Mouse (Mus musculus) heart, postnatal 25 days (tissue): ENCODE measurements around the gene Amotl1. TPM values are rescaled to one million over a fixed set of nuclear protein-coding genes. Genes with fewer than 3 reads are reported as not detected.
"Not testable (repeated sequence)": the region's sequence is repeated elsewhere in the genome, so short reads cannot be mapped to it uniquely, and the experiment has no call there.

Experiments used
- DNase-seq: peaks from one replicate; pipeline ENCODE4 v3.0.0; 2022; ENCODE audit warnings: low spot score
- intact Hi-C: fragments of 180-260 bp; cut with DNase I; formaldehyde crosslinking; loops from one replicate; pipeline ENCODE4 v1.15.1; 2025
- total RNA-seq, 2 experiments: library from RNA; stranded (reverse); gene quantifications; 2 replicates each; pipeline ENCODE4 v1.2.3; 2021

Amotl1 gene
- total RNA-seq: 10 to 100 TPM; 57.9 to 59.9 TPM

DNA sequence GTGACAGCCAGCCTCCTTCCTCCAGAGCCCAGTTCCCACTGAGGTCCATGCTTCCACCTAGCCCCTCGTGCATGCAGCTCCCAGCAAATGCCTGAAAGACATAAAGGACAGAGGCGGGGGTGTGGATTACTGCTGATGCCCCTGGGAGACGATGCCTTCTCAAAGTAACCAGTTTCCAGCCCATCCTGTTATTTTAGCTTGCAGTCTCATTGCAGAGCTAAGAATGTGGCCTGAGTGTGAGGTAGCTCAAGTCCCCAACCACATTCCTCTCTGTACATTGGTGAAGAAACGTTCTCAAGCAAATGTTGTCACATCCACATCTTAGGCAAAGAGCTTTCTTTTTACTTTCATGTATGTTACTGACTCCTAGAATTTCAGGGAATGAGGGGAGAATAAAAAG, at the start of gene Amotl1:
Gene Amotl1, minus strand, starts transcription at position 101 of the 400 bp plus-strand sequence.
- DNase-seq: no peak
- intact Hi-C loops: loop anchor here (5.0 kb wide), 1 partner anchor 38 kb away; no protein-coding TSS in a partner anchor

DNA sequence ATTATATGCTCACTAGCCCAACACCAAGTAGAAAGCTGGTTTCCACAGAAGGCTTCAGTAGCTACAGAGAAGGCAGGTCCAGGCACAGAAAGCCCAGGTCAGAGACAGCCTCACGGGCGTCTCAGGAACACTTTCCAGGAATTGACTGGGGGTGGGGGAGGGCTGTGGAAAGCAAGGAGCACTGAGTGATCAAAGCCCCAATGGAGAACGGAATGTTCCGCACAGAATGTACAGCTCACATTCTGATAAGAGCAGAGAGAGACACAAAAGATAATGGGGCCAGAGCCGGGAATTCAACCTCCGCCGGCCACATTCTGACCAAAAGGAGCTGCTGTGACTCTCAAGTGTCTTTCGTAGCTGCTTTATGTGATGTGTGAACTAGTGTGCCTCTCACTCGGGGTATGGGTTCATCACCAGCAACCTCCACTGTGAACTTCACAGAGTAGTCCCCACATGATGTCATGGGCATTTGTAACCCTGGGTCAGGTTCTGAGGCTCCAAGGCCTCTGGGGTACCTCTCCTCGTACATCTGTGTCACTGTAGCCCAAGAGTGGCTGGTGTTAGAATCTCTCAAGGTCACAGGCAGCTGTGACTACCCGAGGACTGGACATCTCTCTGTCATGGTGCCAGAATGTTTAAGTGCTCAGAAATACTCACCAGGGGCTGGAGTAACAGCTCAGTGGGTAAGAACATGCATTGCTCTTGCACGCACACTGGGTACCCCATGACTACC, 44.7 kb upstream of the Amotl1 start:
- intact Hi-C loops: no loop called here
- DNase-seq: no peak

GRCm38 (mm10) chr9:14684363-14684762, 39.5 kb upstream of the Amotl1 start:
- DNase-seq: no peak
- intact Hi-C loops: no loop called here

GRCm38 (mm10) chr9:14682741-14683140, 37.9 kb upstream of the Amotl1 start:
- intact Hi-C loops: no loop called here
- DNase-seq: no peak

DNA sequence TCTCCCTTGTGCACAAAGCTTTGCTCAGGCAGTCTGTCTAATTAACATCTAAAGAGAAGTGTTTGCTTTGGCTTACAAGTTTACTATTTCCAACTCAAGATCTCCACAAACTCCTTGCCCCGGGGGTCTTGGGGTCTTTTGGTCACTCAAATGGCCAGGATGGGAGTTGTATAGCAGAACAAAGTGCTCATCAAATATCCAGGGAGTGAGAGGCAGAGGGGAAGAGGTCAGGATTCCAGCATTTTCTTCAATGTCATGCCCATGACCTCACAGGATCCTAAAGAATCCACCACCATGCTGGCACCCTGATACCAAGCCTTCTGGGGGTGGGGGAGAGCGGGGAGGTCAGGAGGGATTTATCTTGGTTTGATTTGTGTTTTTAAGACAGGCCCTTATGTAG, 35.7 kb upstream of the Amotl1 start:
- intact Hi-C loops: no loop called here
- no peak for DNase-seq

DNA sequence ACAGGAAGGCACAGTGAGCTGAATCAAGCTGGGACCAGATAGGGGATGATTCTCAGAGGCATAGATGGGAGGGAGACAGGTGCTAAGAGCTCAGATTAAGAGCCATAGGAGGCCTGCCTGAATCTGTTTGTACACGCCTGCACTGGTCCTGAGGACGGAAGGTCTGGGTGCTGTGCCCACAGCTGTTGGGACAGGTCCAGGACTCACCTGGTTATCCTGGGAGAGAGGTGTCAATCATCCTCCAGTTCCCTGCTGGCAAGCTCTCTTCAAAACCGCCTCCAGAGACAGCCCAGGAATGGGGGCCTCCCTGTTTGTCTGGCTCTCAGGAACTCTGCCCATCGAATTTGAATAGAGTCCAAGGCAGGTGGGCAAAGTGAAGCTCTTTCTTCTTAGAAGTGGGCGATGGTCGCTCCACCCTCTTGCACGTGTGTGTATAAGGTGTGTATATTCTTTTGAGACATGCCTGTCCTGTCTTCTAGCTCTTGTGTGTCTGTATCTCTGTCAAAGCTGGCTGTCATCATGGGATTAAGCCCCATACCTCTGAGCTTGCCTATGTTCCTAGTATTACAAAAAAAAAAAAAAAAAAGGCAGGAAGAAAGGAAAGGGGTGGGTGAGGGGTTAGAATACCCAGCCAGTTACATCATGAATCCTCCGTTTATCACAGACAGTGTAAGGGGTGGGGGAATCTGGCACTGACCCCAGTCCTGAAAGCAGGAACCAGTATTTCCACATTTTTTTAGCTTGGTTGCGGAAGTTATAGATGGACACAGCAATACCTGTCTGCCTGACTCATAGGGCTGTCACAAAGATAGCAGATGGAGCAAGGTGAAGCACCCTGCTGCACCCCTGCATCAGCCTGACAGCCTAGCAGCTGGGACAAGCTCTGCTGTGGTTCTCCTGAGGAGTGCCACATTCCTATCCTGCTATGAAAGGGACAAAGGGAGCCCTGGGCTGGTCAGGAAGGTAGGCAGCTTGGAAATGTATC, 31.1 kb upstream of the Amotl1 start:
- no peak for DNase-seq
- intact Hi-C loops: no loop called here

DNA sequence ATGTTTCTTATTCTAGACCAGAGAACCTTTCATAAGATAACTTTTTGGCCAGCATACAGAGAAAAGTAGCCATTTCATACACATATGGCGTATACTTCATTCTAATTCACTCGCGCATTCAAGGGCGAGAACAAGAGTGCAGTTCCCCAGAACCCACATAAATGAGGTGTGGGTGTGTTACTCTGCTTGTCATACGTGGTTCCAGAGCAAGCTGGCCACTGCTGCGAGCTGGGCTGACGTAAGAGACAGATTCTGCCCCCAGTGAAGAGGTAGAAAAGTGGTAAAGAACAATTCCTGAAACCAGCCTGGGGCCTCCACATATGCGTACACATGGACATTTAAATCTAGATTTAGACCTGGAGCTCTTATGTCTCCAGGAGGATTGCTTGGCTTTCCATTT, 29.6 kb upstream of the Amotl1 start:
- DNase-seq: no peak
- intact Hi-C loops: no loop called here

- DNase-seq: no peak
- intact Hi-C loops: no loop called here
Measured at GRCm38 (mm10) chr9:14673109-14673508, 28.3 kb upstream of the Amotl1 start.

DNA sequence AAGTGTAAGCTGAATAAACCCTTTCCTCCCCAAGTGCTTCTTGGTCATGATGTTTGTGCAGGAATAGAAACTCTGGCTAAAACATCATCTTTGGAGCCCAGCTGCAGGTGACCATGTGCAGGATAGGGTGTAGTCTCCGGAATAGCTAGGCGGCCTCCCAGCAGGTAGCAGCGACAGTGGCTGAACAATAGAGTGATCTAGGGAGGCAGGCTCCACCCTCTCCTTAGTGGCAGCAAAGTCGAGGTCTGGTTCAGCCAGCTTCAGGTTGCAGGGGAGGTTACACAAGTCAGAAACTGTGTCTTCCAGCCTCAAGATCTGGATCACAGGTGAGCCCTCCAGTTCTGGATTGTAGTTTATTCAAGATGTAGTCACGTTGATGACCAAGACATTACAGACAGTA, 27.1 kb upstream of the Amotl1 start:
- DNase-seq, intact Hi-C loops: not testable (repeated sequence)

DNA sequence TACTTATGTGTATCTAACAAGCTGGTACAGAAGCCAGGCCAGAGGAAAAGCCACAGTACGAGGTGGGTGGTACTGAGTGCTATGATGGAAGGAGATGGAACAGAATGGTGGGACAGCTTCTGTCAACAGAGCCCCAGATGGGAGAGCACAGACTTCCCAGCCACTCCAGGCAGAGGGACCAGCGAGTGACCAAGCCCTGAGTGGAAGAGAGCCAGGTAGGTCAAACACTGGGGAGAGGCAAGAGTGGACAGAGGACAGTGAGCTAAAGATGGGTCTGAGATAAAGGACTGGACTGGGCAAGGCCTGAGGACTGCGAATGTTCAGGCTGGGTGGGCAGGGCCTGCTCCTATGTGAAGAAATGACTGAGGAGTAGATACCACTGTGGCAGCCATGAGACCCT, 23.5 kb upstream of the Amotl1 start:
- intact Hi-C loops: no loop called here
- DNase-seq: no peak

DNA sequence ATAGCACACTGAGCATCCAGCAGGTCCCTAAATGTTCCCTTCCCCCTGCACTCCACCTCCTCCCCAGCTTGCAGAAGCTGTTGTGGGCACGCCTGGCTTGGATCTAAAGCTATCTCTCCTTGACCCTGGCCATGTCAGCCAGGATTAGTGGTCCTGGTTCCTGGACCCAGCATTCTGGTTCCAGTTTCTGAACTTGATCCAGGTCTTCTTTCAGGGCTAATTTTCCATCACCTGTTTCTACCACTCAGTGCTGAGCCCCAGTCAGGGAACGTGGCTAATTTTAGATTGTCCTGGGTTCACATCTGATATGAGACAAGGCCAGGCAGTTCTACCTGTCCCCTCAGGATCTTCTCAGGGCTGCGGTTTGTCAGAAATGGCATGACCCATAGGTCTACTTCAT, 21.2 kb upstream of the Amotl1 start:
- no peak for DNase-seq
- intact Hi-C loops: no loop called here

- intact Hi-C loops: no loop called here
- no peak for DNase-seq
Measured at GRCm38 (mm10) chr9:14663591-14663990, 18.7 kb upstream of the Amotl1 start.

DNA sequence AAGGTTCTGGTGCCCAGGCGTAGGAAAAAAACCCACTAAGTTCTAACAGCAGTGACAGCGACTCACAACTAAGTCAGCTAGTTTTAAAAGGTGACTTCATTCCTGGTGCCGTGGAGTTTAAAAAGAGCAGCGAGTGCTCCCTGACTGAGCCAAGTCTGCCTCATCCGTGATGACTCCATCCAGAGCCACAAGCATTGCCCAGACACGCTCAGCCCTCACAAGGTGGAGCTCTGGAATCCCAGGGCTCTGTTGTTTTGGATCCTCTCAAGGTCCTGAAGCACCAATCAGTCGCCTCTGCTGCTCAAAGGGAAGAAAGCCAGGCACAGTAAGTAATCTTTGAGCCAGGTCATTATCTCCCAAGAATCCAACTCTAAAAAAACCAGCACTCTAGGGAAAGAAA, 18.0 kb upstream of the Amotl1 start:
- no peak for DNase-seq
- intact Hi-C loops: no loop called here

DNA sequence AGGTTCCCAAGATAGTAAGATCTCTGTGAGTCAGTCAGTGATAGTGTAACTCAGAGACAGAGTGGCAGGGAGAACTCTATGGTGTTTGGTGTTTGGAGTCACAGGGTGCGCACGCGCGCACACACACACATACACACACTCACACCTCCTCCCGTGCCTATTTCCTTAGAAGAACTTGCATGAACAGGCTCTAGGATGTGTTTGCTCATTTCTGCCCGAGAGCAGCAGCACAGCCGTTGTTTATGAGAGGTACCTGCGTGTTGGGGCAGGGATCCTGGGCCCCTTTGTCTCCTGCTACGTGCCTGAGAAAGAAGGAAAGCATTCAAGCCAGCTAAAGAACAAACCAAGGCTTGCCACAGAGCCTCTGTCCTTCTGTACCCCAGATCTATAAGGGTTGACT, 17.3 kb upstream of the Amotl1 start:
- intact Hi-C loops: no loop called here
- DNase-seq: no peak

GRCm38 (mm10) chr9:14657926-14658325, 13.1 kb upstream of the Amotl1 start:
- DNase-seq: no peak
- intact Hi-C loops: no loop called here

GRCm38 (mm10) chr9:14654010-14654409, 9.2 kb upstream of the Amotl1 start:
- DNase-seq: no peak
- intact Hi-C loops: no loop called here

DNA sequence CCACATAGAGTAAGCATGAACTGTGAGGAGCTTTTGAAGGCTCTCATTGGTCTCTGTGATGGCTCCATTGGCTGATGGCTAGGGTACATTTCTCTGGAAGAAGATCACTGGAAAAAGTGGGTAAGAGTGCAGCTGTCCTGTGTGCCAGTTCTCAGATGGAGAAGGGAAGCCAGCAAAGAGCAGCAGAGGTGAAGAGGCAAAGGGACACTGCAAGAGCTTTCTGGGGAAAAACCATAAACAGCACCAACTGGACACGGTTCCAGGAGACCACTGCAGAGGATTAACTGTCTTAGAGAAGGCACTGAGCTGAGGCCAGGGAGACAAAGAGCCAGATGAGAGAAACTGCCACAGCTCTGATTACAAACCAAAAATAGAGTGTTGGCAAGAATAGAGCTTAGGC, 7.9 kb upstream of the Amotl1 start:
- intact Hi-C loops: no loop called here
- DNase-seq: no peak

DNA sequence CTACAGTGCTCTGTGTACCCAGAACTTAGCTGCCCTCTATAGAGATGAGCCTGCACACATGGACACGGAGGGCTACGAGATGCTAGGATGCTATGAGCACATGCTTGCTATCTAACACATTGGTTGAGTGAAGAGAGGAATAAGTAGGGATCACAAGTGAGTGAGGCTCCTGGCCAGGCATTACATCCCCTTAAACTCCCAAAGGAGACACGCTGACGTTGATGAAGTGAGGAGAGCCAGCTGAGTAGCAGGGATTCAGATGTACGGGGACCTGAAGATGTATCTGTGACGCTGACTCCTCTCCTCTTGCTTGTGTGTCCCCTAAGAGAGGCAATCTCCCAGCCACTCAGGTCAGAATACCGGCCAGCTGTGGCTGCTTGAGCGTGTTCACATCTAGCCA, 3.0 kb upstream of the Amotl1 start:
- DNase-seq: no peak
- intact Hi-C loops: no loop called here

DNA sequence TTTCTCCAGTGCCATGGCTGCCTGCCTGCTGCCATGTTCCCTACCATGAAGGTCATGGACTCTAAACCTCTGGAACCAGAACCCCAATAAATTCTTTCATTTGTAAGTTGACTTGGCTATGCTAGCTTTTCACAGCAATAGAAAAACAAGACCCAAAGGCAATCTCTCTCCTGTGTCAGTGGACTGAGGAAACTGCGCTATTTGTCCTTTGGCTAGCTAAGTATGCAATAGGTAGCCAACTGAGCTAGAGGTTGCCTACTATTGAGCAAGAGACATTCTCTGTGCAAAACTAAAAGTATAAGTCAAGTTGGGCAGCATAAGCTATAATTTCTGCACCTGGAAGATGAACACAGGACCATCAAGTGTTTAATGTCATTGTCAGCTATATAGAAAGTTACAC, 1.8 kb upstream of the Amotl1 start:
- DNase-seq: no peak
- intact Hi-C loops: no loop called here

DNA sequence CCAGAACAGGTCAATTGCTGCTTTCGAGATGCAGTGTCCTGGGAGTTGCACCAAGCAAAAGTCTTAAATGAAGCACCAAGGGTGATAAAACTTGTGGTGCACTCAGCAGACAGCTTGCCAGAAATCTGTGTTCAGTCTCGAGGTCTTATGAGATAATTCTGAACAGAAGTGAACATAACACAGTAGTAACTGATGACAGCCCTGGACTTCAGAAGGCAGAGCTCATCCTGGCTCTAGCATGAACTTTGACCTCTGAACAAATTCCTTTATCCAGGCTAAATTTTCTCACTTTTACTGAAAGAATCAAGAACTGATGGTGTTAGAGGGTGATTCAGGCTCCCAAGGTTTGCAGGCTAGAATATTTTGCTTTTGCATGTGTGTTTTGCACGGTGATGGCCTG, 1.2 kb upstream of the Amotl1 start:
- no peak for DNase-seq
- intact Hi-C loops: no loop called here

GRCm38 (mm10) chr9:14643328-14643727, 1.5 kb downstream of the Amotl1 start:
- DNase-seq: no peak
- intact Hi-C loops: loop anchor here (5.0 kb wide), 1 partner anchor 36 kb away; no protein-coding TSS in a partner anchor
